Mouse (Mus musculus) forebrain, embryonic 10.5 days (tissue): ENCODE results near the gene Abl1. TPM values are rescaled to one million over a fixed set of nuclear protein-coding genes. Genes with fewer than 3 reads are reported as not detected.

Source experiments
- DNase-seq: peaks from one replicate; pipeline ENCODE4 v3.0.0-alpha.2; 2017; ENCODE audit warnings: low spot score; ENCODE audit errors: extremely low spot score
- H3K27ac ChIP-seq: fragments of 300-500 bp; sonication (generic); 2 replicates; pipeline ENCODE4 v1.5.1; 2016; ENCODE audit warnings: mild to moderate bottlenecking
- H3K27me3 ChIP-seq: fragments of 300-500 bp; sonication (generic); 2 replicates; pipeline ENCODE4 v1.6.1; 2016; ENCODE audit warnings: mild to moderate bottlenecking; ENCODE audit not compliant: poor library complexity, severe bottlenecking
- H3K36me3 ChIP-seq: fragments of 300-500 bp; sonication (generic); replicated peaks from 2 replicates; pipeline ENCODE4 v1.6.1; 2016; ENCODE audit warnings: mild to moderate bottlenecking, moderate library complexity
- H3K4me1 ChIP-seq: fragments of 300-500 bp; sonication (generic); 2 replicates; pipeline ENCODE4 v1.6.1; 2016
- H3K4me3 ChIP-seq: fragments of 300-500 bp; sonication (generic); 2 replicates; pipeline ENCODE4 v1.5.1; 2016; ENCODE audit warnings: mild to moderate bottlenecking, moderate library complexity
- H3K9me3 ChIP-seq: fragments of 300-500 bp; sonication (generic); 2 replicates; pipeline ENCODE4 v1.6.1; 2016; ENCODE audit warnings: mild to moderate bottlenecking, moderate library complexity
- WGBS: fragments of 180-500 bp; shearing (Covaris S2); methylation state at CpG from one replicate; pipeline ENCODE4 v1.1.7; 2016; 5-methylcytosine and 5-hydroxymethylcytosine counted together
- polyA plus RNA-seq: library from polyadenylated mRNA; unstranded; fragments of >200 nt; fragmentation: Nextera tagmentation; extraction: Ambion mirVana; gene quantifications from 2 replicates; pipeline ENCODE4 v1.2.1, GENCODE M21; 2016

The Abl1 gene
- polyA plus RNA-seq, 1 experiment from 2014 or later, result 51.0 TPM

- 44% methylated on average over 2 of the region's 2 CpGs for WGBS
- Histone ChIP-seq H3K4me1 (peaks cover 69% of the 10 kb centered on the region), H3K27ac (no peak overlapping the region), H3K36me3 (peaks cover 10% of the 10 kb centered on the region), H3K27me3 (peaks cover 30% of the 10 kb centered on the region; the same call in 1 of the 2 replicates), H3K9me3 (no peaks in the 10 kb centered on the region), H3K4me3 (no peak overlapping the region)
- no peak for DNase-seq
Observed at GRCm38 (mm10) chr2:31809358-31809740, 121.2 kb downstream of the Abl1 start.

- H3K9me3 ChIP-seq, result no peaks in the 10 kb centered on the region
- H3K36me3 ChIP-seq, result no peaks in the 10 kb centered on the region; the same call in 1 of the 2 replicates
- H3K4me1 ChIP-seq, result peaks cover 62% of the 10 kb centered on the region
- H3K27ac ChIP-seq, result peak within 1 kb of the TSS; percentile 20; the same call in 1 of the 2 replicates
- H3K27me3 ChIP-seq, result peaks cover 33% of the 10 kb centered on the region; the same call in 1 of the 2 replicates
- H3K4me3 ChIP-seq, result no peak within 1 kb of the TSS
- no peak for DNase-seq
- WGBS, result 42% methylated on average over 12 of the region's 12 CpGs
Observed at GRCm38 (mm10) chr2:31810444-31810843, 122.3 kb downstream of the Abl1 start, which contains the start of gene Qrfp. TSS of gene Qrfp (minus strand) at chr2:31810580.

- DNase-seq, result no peak
- no peak overlapping the region for H3K27ac ChIP-seq
- peaks cover 40% of the 10 kb centered on the region; the same call in 1 of the 2 replicates for H3K27me3 ChIP-seq
- 87% methylated on average over 14 of the region's 14 CpGs for WGBS
- no peak overlapping the region for H3K4me3 ChIP-seq
- peaks cover 55% of the 10 kb centered on the region for H3K4me1 ChIP-seq
- H3K9me3 ChIP-seq, result no peaks in the 10 kb centered on the region
- H3K36me3 ChIP-seq, result no peaks in the 10 kb centered on the region; the same call in 1 of the 2 replicates
Observed at GRCm38 (mm10) chr2:31811086-31811958, 123.1 kb downstream of the Abl1 start.

- no peaks in the 10 kb centered on the region for H3K36me3 ChIP-seq
- DNase-seq, result no peak
- no peak overlapping the region for H3K4me3 ChIP-seq
- H3K27ac ChIP-seq, result no peak overlapping the region
- WGBS, result 93% methylated on average over 4 of the region's 4 CpGs
- peaks cover 36% of the 10 kb centered on the region; the same call in 1 of the 2 replicates for H3K27me3 ChIP-seq
- peaks cover 32% of the 10 kb centered on the region for H3K4me1 ChIP-seq
- H3K9me3 ChIP-seq, result no peaks in the 10 kb centered on the region
Observed at GRCm38 (mm10) chr2:31813641-31814040, 125.5 kb downstream of the Abl1 start.

- no peak overlapping the region for H3K27ac ChIP-seq
- H3K4me3 ChIP-seq, result no peak overlapping the region
- H3K4me1 ChIP-seq, result peaks cover 22% of the 10 kb centered on the region
- 92% methylated on average over 7 of the region's 7 CpGs for WGBS
- peaks cover 29% of the 10 kb centered on the region; the same call in 1 of the 2 replicates for H3K27me3 ChIP-seq
- no peaks in the 10 kb centered on the region for H3K36me3 ChIP-seq
- no peaks in the 10 kb centered on the region for H3K9me3 ChIP-seq
- no peak for DNase-seq
Observed at GRCm38 (mm10) chr2:31814699-31815098, 126.5 kb downstream of the Abl1 start.

GRCm38 (mm10) chr2:31815367-31815766 is 127.2 kb downstream of the Abl1 start:
- H3K27me3 ChIP-seq, result peaks cover 36% of the 10 kb centered on the region; the same call in 1 of the 2 replicates
- WGBS, result 28% methylated on average over 5 of the region's 5 CpGs

GRCm38 (mm10) chr2:31822524-31823371 is 134.6 kb downstream of the Abl1 start:
- 0 out of 2 replicates have a peak overlapping the region, but pooled peaks have one; percentile 22 for H3K27ac ChIP-seq
- H3K36me3 ChIP-seq, result no peaks in the 10 kb centered on the region
- H3K9me3 ChIP-seq, result no peaks in the 10 kb centered on the region
- H3K4me3 ChIP-seq, result peak overlapping the region; percentile 42
- H3K27me3 ChIP-seq, result peaks cover 53% of the 10 kb centered on the region
- peaks cover 27% of the 10 kb centered on the region for H3K4me1 ChIP-seq
- no peak for DNase-seq
- WGBS, result 22% methylated on average over 39 of the region's 39 CpGs

More at GRCm38 (mm10) chr2:31815367-31815766, 127.2 kb downstream of the Abl1 start:
- Histone ChIP-seq H3K4me1 (peaks cover 15% of the 10 kb centered on the region), H3K36me3 (no peaks in the 10 kb centered on the region), H3K4me3 (no peak overlapping the region), H3K9me3 (no peaks in the 10 kb centered on the region), H3K27ac (no peak overlapping the region)
- DNase-seq, result peak; percentile 63

- Histone ChIP-seq H3K4me3 (no peak overlapping the region), H3K9me3 (no peaks in the 10 kb centered on the region), H3K4me1 (peaks cover 40% of the 10 kb centered on the region), H3K27ac (no peak overlapping the region), H3K36me3 (no peaks in the 10 kb centered on the region), H3K27me3 (peaks cover 53% of the 10 kb centered on the region)
- 60% methylated on average over 15 of the region's 15 CpGs for WGBS
- DNase-seq, result peak; percentile 45
Observed at GRCm38 (mm10) chr2:31823933-31824730, 136.0 kb downstream of the Abl1 start.

GRCm38 (mm10) chr2:31825469-31825911 is 137.3 kb downstream of the Abl1 start:
- Histone ChIP-seq H3K4me1 (peaks cover 48% of the 10 kb centered on the region), H3K36me3 (no peaks in the 10 kb centered on the region)
- 86% methylated on average over 16 of the region's 16 CpGs for WGBS

GRCm38 (mm10) chr2:31826094-31827085 is 138.2 kb downstream of the Abl1 start:
- no peak overlapping the region for H3K27ac ChIP-seq
- H3K4me1 ChIP-seq, result peaks cover 48% of the 10 kb centered on the region
- WGBS, result 88% methylated on average over 14 of the region's 14 CpGs
- no peaks in the 10 kb centered on the region for H3K9me3 ChIP-seq
- H3K27me3 ChIP-seq, result peaks cover 35% of the 10 kb centered on the region
- H3K4me3 ChIP-seq, result no peak overlapping the region
- H3K36me3 ChIP-seq, result no peaks in the 10 kb centered on the region
- DNase-seq, result no peak

More at GRCm38 (mm10) chr2:31825469-31825911, 137.3 kb downstream of the Abl1 start:
- H3K27ac ChIP-seq, result no peak overlapping the region
- H3K9me3 ChIP-seq, result no peaks in the 10 kb centered on the region
- H3K27me3 ChIP-seq, result peaks cover 44% of the 10 kb centered on the region
- no peak overlapping the region for H3K4me3 ChIP-seq
- DNase-seq, result no peak

- H3K36me3 ChIP-seq, result no peaks in the 10 kb centered on the region
- H3K9me3 ChIP-seq, result no peaks in the 10 kb centered on the region
- DNase-seq, result no peak
- 0 out of 2 replicates have a peak overlapping the region, but pooled peaks have one; percentile 36 for H3K27ac ChIP-seq
- no peak overlapping the region for H3K4me3 ChIP-seq
- 68% methylated on average over 7 of the region's 7 CpGs for WGBS
- H3K4me1 ChIP-seq, result peaks cover 42% of the 10 kb centered on the region
- peaks cover 21% of the 10 kb centered on the region for H3K27me3 ChIP-seq
Observed at GRCm38 (mm10) chr2:31827877-31828276, 139.7 kb downstream of the Abl1 start.
